Mouse (Mus musculus) megakaryocyte progenitor cell, adult 5-6 weeks (primary cell): Measurements from ENCODE around the gene Rxrb. TPM values are rescaled to one million over a fixed set of nuclear protein-coding genes. Genes with fewer than 3 reads are reported as not detected.
"Not testable (repeated sequence)": the region's sequence is repeated elsewhere in the genome, so short reads cannot be mapped to it uniquely, and the experiment has no call there.

Experiments
- ATAC-seq: replicated peaks from 2 replicates; pipeline ENCODE4 v1.8.0; 2016; ENCODE audit warnings: mild to moderate bottlenecking, moderate TSS enrichment, inconsistent platforms; ENCODE audit not compliant: poor library complexity
- total RNA-seq, 2 experiments: library from RNA; stranded (forward) in 1 of 2; stranded (reverse) in 1 of 2; fragments of 157-497, 149-512 nt in 1 of 2; fragments of 200-1000 nt in 1 of 2; gene quantifications; 2 replicates each; pipeline versions ENCODE4 v1.2.3 to v1.2.4; 2015 to 2017

Gene Rxrb
- total RNA-seq (2015) (22.1 and 22.2 TPM in 2 replicates), total RNA-seq (2017) (34.2 and 42.6 TPM in 2 replicates)

DNA sequence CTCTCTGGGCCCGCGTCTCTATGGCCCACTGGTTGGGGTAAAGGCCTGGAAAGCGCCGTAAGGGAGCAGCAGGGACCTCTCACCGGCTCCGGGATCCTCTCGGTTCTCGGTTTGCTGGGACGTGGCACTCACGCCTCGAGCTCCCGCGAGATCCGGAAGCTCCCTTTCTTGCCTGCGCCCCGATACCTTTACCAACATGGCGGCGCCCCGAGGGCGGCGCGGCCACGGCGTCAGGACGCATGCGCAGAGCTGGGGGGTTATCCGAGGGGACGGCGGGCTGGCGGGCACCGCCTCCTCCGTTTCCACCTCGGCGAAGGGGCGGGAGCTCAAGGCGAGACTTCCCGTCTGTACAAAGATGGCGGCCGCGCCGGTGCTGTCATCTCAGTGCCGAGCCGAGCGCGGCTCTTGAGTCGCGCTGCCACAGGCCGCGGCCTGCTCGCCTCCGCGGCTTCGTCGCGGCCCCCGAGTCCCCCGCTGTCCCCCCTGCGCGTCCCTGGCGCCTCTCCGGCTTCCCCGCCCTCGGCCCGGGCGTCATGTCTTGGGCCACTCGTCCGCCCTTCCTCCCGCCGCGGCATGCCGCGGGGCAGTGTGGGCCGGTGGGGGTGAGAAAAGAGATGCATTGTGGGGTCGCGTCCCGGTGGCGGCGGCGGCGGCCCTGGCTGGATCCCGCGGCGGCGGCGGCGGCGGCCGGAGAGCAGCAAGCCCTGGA, at the start of gene Rxrb, which contains the start of gene Slc39a7:
TSS of gene Rxrb (plus strand) at position 348 of the 709 bp plus-strand sequence.
TSS of gene Slc39a7 (minus strand) at position 218 of the 709 bp plus-strand sequence.
- peak; percentile 59 for ATAC-seq

DNA sequence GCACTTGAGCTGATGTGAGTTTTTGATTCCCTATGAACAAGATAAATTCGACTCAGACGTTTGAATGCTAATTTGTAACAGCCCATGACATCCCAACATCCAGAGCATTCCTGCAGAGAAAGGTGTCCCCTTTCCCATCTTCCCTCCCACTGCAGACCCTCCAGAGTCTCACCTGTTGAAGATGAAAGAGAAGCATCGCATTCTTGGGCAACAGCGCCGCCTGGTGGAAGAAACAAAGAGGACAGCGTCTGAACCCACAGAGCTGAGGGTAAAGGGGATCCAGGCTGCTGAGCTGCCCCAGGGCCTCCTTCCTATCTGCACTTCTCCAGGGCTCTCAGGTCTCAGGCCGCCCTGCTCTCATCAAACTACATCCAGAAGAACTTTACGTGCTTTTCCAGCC, 49.5 kb upstream of the Rxrb start:
- not testable (repeated sequence) for ATAC-seq

DNA sequence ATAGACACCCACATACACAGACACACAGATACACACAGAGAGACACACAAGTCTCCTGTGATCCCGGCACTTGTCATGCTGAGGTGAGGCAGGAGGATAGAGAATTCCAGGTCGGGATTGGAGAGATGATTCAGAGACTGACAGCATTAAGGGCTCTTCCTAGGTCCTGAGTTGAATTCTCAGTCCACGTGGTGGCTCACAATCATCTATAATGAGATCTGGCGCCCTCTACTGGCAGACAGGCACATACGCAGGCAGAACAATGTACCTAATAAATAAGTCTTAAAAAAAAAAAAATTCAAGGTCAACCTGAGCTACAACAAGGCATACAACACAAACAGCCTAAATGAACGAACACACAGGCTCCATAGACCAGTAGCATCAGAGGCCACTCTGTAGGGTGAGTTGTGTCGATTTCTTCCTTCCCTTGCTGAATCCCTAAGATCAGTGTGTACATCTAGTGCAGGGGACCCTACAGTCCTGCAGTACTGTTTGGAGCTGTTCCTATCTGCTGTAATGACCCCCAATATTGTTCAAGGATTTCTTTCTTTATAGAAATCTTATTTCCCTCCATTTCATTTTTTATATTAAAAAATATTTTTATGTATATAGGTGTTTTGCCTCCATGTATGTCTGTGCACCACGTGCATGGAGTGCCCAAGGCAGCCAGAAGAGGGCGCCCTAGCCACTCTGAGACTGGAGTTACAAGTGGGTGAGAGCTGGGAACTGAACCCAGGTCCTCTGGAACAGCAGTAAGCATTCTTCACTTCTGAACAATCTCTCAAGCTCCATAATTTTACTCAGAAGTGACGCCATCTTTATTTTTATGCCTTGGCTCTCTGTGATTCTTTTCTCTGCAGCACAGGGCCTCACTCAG, 39.6 kb upstream of the Rxrb start:
- peak; percentile 91 for ATAC-seq

DNA sequence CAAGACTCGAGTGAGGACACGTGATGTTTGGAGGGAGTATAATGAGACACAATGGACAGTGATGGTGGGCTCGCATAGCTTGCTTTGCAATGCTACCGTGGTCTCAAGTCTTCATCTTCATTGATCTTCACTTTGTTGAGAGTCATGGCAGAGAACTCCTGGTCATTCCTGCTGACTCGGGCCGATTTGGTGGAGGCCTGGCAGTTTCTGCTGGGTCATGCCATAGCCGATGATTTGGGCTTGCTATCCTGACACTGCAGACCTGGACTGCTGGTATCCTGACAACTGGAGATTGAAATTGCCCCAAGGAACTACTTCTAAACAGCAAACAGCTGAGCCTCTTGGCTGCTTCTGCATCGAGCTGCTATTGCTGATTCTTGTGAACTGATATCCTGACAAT, 36.7 kb upstream of the Rxrb start:
- no peak for ATAC-seq

DNA sequence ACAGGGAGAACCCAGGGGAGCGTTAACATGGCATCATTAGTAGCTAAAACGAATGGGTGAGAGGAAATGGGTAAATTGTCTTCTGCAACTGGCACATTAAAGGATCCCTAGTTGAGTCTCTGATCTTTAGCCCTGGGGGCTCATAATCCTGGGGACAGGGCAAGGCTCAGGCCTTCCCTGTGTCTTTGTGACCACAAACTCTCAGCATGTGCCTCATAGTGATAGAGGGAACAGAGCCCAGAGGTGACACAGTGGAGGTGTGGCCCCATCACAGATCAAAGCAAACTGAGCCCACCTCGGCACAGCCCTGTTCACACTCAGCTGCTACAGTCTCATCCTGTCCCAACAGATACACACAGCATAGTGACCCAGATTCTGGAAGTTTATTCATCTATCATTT, 36.0 kb upstream of the Rxrb start:
- no peak for ATAC-seq

GRCm38 (mm10) chr17:33997025-33997424, 34.6 kb upstream of the Rxrb start:
- not testable (repeated sequence) for ATAC-seq

GRCm38 (mm10) chr17:33998697-33999096, 32.9 kb upstream of the Rxrb start:
- not testable (repeated sequence) for ATAC-seq

DNA sequence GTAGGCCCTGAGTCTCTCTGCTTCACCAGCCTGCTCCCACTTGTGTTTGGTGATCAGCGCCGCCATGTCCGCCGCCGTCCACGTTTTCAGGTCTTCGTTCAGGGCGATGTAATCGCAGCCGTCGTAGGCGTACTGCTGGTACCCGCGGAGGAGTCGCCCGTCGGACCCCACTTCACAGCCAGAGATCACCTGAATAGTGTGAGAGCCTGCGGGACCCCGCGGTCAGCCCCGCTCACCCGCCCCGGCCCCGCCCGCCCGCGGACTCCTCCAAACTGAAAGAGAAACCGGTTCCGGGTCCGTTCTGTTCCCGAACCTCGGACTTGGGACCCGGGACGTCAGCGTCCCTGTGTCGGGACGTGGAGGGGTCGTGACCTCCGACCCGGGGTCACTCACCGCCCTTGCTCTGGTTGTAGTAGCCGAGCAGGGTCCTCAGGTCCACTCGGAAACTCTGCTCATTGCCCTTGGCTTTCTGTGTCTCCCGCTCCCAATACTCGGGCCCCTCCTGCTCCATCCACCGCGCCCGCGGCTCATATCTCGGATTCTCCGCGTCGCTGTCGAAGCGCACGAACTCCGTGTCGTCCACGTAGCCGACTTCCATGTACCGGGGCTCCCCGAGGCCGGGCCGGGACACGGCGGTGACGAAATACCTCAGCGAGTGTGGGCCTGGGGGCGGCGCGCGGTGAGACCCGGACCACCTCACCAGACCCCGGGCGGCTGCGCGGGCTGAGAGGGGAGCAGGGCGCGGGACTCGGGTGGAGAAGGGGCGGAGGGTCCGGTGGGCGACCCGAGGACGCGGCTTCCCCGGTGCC, 32.1 kb upstream of the Rxrb start:
- ATAC-seq: peak; percentile 5; the same call in 1 of the 2 replicates

DNA sequence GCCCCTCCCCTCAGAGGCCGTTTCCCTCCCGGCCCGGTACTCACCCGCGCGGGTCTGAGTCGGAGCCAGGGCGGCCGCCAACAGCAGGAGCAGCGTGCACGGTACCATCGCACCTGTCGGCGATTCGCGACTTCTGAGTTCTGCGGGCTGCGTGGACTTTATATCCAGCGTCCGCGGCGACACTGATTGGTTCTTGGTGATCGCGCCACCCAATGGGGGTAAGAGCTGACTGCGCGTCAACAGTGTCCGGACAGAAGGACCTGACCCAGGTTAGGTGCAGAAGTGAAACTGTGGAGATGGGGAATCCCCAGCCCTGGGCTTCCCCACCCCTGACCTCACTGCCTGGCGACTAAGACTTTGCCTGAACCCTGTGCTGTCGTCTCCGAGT, 31.5 kb upstream of the Rxrb start, which contains the start of gene H2-K1:
TSS of gene H2-K1 (minus strand) at position 198 of the 388 bp plus-strand sequence.
- ATAC-seq: peak; percentile 98

DNA sequence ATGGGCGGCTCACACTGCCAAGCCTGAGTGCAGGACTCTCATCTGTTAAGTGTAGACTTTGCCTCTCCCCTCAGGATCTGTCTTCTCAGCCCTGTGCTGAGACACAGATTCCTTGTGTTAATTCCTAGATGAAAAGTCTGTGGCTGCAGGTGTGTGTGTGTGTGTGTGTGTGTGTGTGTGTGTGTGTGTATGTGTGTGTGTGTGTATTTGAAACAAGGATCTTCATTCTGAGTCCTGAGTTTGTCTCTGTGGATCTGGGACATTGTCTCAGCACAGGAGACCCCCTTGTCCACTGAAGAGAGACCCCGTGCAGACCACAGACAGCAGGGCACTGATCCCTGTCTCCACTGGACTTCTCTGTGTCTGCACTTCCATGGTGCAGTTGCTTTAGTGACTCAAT, 30.8 kb upstream of the Rxrb start:
- not testable (repeated sequence) for ATAC-seq

GRCm38 (mm10) chr17:34003426-34003825, 28.2 kb upstream of the Rxrb start:
- no peak for ATAC-seq

DNA sequence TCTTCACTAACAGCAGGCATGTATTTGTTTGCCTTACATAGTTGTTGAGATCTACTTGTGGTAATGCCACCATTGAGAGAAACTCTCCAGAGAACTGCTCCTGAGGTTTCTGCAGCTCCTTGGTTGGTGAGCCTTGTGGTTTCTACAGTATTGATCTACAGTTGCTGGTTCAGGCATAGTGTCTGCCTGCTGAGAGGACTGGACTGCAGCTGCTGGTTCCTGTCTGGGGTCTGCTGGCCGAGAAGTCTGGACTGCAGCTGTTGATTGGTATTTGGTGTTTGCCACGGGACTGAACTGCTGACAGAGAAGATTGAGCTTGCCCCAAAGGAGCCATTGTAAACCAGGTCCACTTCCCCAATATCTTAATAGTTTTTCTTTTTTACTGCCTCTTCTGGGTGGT, 25.0 kb upstream of the Rxrb start:
- no peak for ATAC-seq

DNA sequence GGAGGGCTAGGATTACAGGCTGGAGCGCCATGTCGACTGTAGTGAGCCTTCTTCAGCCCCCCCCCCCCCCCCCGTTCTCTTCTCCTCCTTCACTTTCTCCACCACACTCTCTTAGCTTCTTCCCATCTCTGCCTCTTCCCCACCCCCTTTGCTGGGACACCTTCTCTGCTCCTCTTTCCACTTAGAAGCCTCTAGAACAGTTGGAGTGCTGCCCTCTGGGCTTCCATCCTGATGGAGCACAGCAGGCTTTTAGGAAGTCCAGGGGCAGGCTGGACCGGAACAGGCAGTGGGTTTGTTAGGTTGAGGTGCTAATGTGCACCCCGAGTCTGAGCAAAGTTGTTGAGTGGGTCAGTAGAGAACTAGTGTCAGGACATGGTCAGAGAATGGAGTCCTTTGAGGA, 21.5 kb upstream of the Rxrb start:
- no peak for ATAC-seq

DNA sequence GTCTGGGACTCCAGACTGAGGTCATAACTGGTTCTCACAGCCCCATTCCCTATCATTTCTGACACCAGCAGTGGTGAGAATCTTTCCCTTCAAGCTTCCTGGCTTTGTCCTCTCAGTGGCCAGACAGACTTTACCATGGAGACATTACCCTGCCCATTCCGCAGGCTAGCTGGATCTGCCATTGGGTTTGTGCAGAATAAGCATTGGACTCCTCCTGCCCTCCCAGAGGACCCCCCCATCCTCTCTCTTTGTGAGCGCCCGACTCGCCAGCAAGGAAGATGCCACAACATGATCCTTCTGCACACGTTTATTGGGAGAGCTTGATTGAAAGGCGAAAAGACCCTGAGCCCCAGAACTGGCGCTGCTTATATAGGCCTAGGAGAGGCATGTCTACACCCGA, 18.2 kb upstream of the Rxrb start:
- ATAC-seq: no peak

DNA sequence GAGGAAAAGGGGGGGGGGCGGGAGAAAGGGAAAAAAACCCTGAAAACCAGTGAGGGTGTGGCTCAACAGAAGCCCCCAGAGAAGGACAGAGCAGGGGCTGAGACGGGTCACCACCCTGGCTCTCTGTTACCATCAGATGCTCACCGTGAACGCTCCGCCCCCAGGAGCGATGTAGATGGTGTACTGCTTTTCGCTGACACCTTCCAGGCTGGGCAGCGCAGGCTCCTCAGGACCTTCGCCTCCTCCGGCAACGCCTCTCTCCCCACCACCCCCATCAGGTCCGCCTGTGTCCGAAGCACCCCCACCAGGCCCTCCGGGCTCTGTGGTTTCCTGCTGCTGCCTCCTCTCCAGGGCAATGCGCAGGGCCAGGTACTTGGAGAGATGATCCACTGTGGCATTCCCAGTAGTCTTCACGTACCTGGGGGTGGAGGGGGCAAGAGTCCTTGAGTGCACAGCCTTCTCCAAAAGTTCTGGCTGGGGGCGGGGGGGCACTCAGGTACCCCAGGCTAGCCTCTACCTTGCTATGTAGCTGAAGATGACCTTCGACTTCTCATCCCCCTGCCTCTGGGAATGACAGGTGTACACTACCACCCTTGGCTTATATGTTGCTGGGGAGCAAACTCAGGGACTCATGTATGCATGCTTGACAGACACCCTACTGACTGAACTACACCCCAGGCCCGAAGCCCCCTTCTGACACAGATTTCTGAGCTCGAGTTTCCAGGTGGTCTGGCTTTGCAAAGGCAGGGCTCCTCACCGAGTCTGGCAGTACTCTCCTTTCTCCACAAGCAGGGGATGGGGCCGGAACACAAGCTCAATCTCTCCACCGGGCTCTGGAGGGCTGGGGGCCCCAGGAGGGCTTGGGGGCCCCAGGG, 9.8 kb upstream of the Rxrb start:
- ATAC-seq: no peak

DNA sequence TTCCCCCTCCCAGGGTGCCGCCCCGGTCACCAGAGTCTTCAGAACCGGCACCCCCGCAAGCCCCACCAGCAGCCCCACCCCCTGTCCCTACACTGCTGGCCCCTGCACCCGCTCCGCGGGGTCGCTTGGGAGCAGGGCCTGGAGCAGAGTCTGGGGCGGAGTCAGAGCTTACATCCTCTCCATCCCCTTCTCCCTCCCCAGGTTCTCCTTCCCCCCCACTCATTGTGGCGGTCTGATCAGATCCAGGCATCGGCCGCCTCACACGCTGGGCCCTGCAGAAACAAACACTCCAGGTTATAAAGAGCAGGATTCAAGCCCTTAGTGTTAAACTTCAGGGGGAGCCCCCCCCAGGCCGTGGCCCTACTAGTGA, 9.2 kb upstream of the Rxrb start:
- no peak for ATAC-seq

DNA sequence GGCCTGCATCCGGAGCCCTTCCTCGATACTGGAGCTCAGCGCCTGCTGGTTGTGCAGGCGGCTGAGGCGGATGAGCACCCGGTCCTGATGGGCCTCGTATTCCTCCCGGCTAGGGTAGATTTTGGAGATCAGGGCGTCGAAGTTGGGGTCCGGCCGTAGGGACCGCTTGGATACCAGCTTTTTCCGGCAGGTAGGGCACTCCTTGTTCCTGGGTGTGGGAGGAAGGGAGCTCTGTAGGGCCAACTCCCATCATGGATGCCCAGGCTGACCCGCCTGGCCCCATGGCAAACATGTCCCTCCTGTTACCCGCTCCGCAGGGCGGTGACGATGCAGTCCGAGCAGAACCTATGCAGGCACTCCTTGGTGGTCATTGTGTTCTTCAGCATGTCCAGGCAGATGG, 8.6 kb upstream of the Rxrb start:
- no peak for ATAC-seq

DNA sequence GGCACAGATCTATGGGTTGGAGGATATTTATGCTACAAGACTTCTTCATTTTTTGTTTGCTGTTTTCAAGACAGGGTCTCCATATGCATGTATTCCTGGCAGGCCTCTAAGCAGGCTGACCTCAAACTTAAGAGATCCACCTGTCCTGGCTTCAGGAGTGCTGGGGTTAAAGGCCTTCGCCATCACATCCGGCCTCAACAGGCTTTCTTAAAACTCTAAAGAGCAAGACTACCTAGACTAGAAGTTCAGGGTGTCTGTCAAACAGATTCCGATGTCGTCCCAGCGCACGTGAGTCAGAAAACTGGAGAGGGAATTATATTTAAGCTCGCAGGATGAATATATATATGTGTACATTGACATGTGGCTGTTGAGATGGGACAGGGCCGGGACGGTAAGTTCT, 7.9 kb upstream of the Rxrb start:
- no peak for ATAC-seq

DNA sequence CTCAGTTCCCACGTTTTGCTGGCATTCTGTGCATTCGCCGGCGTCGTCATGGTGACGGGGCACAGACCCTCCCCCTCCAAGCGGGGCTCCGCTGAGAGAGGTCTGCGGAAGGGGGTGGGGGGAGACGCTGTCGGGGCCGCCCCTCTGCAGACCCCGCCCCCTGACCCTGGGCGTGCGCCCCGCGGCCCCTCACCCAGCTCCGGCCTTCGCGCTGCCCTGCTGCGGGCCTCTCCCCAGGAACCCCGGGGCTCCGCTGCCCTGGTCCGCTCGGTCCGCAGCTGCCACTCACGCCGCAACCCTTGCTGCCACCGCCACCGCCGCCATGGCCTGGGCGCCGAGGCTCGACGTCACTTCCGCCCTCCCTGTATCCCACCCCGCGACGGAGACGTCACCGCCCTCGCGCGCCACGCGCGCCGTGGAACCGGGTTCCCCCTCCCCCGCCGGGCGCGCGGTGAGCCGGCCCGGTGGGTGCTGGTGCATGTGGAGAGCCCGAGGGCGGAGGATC, 7.2 kb upstream of the Rxrb start, which contains the start of gene Ring1:
TSS of gene Ring1 (minus strand) at position 364 of the 505 bp plus-strand sequence.
- peak; percentile 37 for ATAC-seq
